In the genomic region with DNA sequence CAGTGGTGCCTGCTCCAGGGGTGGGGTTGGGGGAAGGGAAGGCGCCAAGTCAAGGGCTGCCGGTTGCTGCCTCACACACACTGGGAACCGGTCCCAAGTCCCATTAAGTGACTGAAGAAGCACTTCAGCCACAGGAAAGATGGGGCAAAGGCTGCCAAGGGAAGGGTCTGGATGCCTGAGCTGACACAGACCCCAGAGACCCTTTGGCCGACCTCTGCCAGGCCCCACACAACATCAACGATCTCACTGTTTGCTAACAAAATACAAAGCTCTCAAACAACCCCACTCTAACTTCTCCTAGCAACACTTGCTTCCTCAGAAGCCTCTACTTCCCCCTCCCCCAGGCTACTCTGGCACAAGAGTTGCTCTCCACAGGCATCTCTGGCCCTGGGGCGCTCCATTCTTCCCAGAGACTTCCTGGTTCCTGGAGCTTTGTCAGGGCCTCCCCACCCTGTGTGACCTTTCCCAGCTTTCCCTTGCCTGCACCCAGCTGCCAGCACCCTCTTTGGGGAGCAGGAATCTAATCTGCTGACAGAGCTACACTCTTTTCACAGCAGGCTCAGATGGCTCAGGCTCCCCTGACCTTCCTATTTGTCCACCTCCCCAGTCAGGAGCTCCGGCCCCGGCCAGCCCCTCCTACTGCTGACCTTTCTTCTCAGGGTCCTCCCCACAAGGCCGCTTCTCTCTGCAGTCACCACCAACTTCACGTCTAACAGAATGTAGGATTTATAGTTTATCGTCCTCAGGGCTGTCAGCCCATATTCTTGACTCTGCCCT, we compare ENCODE assay signal across 8 mouse cellular contexts. TPM values are rescaled to one million over a fixed set of nuclear protein-coding genes. Genes with fewer than 3 reads are reported as not detected.
DNase-seq lines count a peak whose midpoint lies in the region; ATAC-seq and TF ChIP-seq lines count a peak whose summit lies in the region.

No protein-coding gene starts in this region.

- peak overlapping the region; percentile 71 for H3K27ac ChIP-seq in embryonic facial prominence, embryonic 15.5 days (replicated peaks)
- peak overlapping the region; percentile 97 for H3K27ac ChIP-seq in heart, embryonic 16.5 days (ENCODE audit: low read length)
- peak overlapping the region; percentile 54 for H3K27ac ChIP-seq in neural tube, embryonic 15.5 days (replicated peaks)

- H3K4me1 ChIP-seq in embryonic facial prominence, embryonic 15.5 days: peaks cover 30% of the 10 kb centered on the region
- H3K4me1 ChIP-seq in heart, embryonic 16.5 days (ENCODE audit: control insufficient read depth, insufficient read depth, low read length): peaks cover 30% of the 10 kb centered on the region
- H3K4me1 ChIP-seq in lung, adult 2 months (ENCODE audit: control insufficient read depth, insufficient read depth, low read length): peaks cover 17% of the 10 kb centered on the region
- H3K4me1 ChIP-seq in neural tube, embryonic 15.5 days: peaks cover 41% of the 10 kb centered on the region

- H3K27me3 ChIP-seq in embryonic facial prominence, embryonic 15.5 days: no peaks in the 10 kb centered on the region
- H3K27me3 ChIP-seq in heart, embryonic 16.5 days (ENCODE audit: control insufficient read depth, insufficient read depth, low read length): no peaks in the 10 kb centered on the region
- no peaks in the 10 kb centered on the region for H3K27me3 ChIP-seq in neural tube, embryonic 15.5 days (replicated peaks)

- peak; percentile 34; the same call in 1 of the 2 replicates for TF ChIP-seq POLR2A in lung, adult 2 months (IDR thresholded peaks at IDR 0.05; ENCODE audit: borderline replicate concordance, extremely low read depth, low read depth, low read length)

- 31% methylated on average over 11 of the region's 11 CpGs for WGBS in embryonic facial prominence, embryonic 15.5 days
- 17% methylated on average over 11 of the region's 11 CpGs for WGBS in heart, embryonic 16.5 days
- 14% methylated on average over 11 of the region's 11 CpGs for WGBS in lung, adult 2 months
- 19% methylated on average over 11 of the region's 11 CpGs for WGBS in neural tube, embryonic 15.5 days

- H3K36me3 ChIP-seq in embryonic facial prominence, embryonic 15.5 days: peaks cover 17% of the 10 kb centered on the region
- H3K36me3 ChIP-seq in heart, embryonic 16.5 days (ENCODE audit: control insufficient read depth, insufficient read depth): peaks cover 13% of the 10 kb centered on the region
- H3K36me3 ChIP-seq in neural tube, embryonic 15.5 days: peaks cover 14% of the 10 kb centered on the region

- DNase-seq in 3T3-L1 (ENCODE audit: low read depth, low spot score) (peak; percentile 87), R1 (ENCODE audit: low read depth, low spot score) (peak; percentile 54)
- peak; percentile 76 for DNase-seq in kidney, postnatal 10 days
- DNase-seq in lung, adult 2 months: peak; percentile 66

- no peak for ATAC-seq in embryonic facial prominence, embryonic 15.5 days (ENCODE audit: insufficient number of reproducible peaks, low FRiP score, low TSS enrichment, low read depth)
- no peak for ATAC-seq in heart, embryonic 16.5 days (replicated peaks; ENCODE audit: extremely low read depth, insufficient read depth, low FRiP score)
- no peak for ATAC-seq in neural tube, embryonic 15.5 days (ENCODE audit: low FRiP score)
- no peak for ATAC-seq in activated CD4-positive, CD25-positive, alpha-beta regulatory T cell, adult 4 months

- H3K4me3 ChIP-seq in embryonic facial prominence, embryonic 15.5 days (replicated peaks): no peak overlapping the region
- peak overlapping the region; percentile 87 for H3K4me3 ChIP-seq in heart, embryonic 16.5 days (ENCODE audit: low read length)
- no peak overlapping the region for H3K4me3 ChIP-seq in lung, adult 2 months (replicated peaks; ENCODE audit: extremely low read depth, low read depth, low read length)
- H3K4me3 ChIP-seq in neural tube, embryonic 15.5 days (replicated peaks): no peak overlapping the region; the same call in 1 of the 2 replicates

- no peaks in the 10 kb centered on the region for H3K9me3 ChIP-seq in embryonic facial prominence, embryonic 15.5 days (replicated peaks)
- no peaks in the 10 kb centered on the region; the same call in 1 of the 2 replicates for H3K9me3 ChIP-seq in heart, embryonic 16.5 days (replicated peaks; ENCODE audit: control insufficient read depth, low read length)
- no peaks in the 10 kb centered on the region for H3K9me3 ChIP-seq in neural tube, embryonic 15.5 days (replicated peaks)

- H3K4me2 ChIP-seq in embryonic facial prominence, embryonic 15.5 days (replicated peaks): peak overlapping the region; percentile 79
- peak overlapping the region; percentile 72 for H3K4me2 ChIP-seq in heart, embryonic 16.5 days (ENCODE audit: low read depth, low read length)
- H3K4me2 ChIP-seq in neural tube, embryonic 15.5 days: peak overlapping the region; percentile 67

- no peak overlapping the region for H3K9ac ChIP-seq in embryonic facial prominence, embryonic 15.5 days
- peak overlapping the region; percentile 72 for H3K9ac ChIP-seq in heart, embryonic 16.5 days (ENCODE audit: low read length)
- H3K9ac ChIP-seq in neural tube, embryonic 15.5 days (replicated peaks): no peak overlapping the region

- no peak for TF ChIP-seq CTCF in lung, adult 2 months (IDR thresholded peaks at IDR 0.05; ENCODE audit: insufficient read depth, low read length)

RNA-seq across cellular contexts. Expression of a gene that starts 1.7 kb away (rescaled TPM):
- 178 and 181 TPM in 2 replicates for polyA plus RNA-seq in embryonic facial prominence, embryonic 15.5 days (2015; fragmentation: Nextera tagmentation; extraction: Ambion mirVana)
- 217 and 241 TPM in 2 replicates for polyA plus RNA-seq in heart, embryonic 16.5 days (2015; fragmentation: Nextera tagmentation; extraction: Ambion mirVana)
- 168 and 205 TPM in 2 replicates for polyA plus RNA-seq in lung, adult 2 months (2012; rRNA removed)
- 178 and 182 TPM in 2 replicates for polyA plus RNA-seq in neural tube, embryonic 15.5 days (2015; fragmentation: Nextera tagmentation; extraction: Ambion mirVana)
- 100 to 1,000 TPM; 152 to 189 TPM for polyA plus RNA-seq in activated CD4-positive, CD25-positive, alpha-beta regulatory T cell, adult 4 months (2017; shearing (Covaris generic))

RNA-seq across cellular contexts. Expression of a gene that starts 6.4 kb away (rescaled TPM):
- 0.76 and 1.0 TPM in 2 replicates for polyA plus RNA-seq in embryonic facial prominence, embryonic 15.5 days (2015; fragmentation: Nextera tagmentation; extraction: Ambion mirVana)
- polyA plus RNA-seq in heart, embryonic 16.5 days (2015; fragmentation: Nextera tagmentation; extraction: Ambion mirVana): 2.4 and 2.7 TPM in 2 replicates
- 55.2 and 114 TPM in 2 replicates for polyA plus RNA-seq in lung, adult 2 months (2012; rRNA removed)
- 4.5 and 5.2 TPM in 2 replicates for polyA plus RNA-seq in neural tube, embryonic 15.5 days (2015; fragmentation: Nextera tagmentation; extraction: Ambion mirVana)
- polyA plus RNA-seq in activated CD4-positive, CD25-positive, alpha-beta regulatory T cell, adult 4 months (2017; shearing (Covaris generic)): under 1 TPM; 0.16 to 0.60 TPM

RNA-seq across cellular contexts. Expression of a gene that starts 18.4 kb away (rescaled TPM):
- polyA plus RNA-seq in embryonic facial prominence, embryonic 15.5 days (2015; fragmentation: Nextera tagmentation; extraction: Ambion mirVana): not detected in 2 replicates
- not detected in 2 replicates for polyA plus RNA-seq in heart, embryonic 16.5 days (2015; fragmentation: Nextera tagmentation; extraction: Ambion mirVana)
- polyA plus RNA-seq in lung, adult 2 months (2012; rRNA removed): 1.0 TPM in 1 of 2 replicates, not detected in the other
- not detected in 2 replicates for polyA plus RNA-seq in neural tube, embryonic 15.5 days (2015; fragmentation: Nextera tagmentation; extraction: Ambion mirVana)
- polyA plus RNA-seq in activated CD4-positive, CD25-positive, alpha-beta regulatory T cell, adult 4 months (2017; shearing (Covaris generic)): not detected

RNA-seq across cellular contexts. Expression of a gene that starts 21.8 kb away (rescaled TPM):
- 37.4 and 40.1 TPM in 2 replicates for polyA plus RNA-seq in embryonic facial prominence, embryonic 15.5 days (2015; fragmentation: Nextera tagmentation; extraction: Ambion mirVana)
- polyA plus RNA-seq in heart, embryonic 16.5 days (2015; fragmentation: Nextera tagmentation; extraction: Ambion mirVana): 21.7 and 21.9 TPM in 2 replicates
- polyA plus RNA-seq in lung, adult 2 months (2012; rRNA removed): 30.1 and 38.0 TPM in 2 replicates
- 80.2 and 91.5 TPM in 2 replicates for polyA plus RNA-seq in neural tube, embryonic 15.5 days (2015; fragmentation: Nextera tagmentation; extraction: Ambion mirVana)
- polyA plus RNA-seq in activated CD4-positive, CD25-positive, alpha-beta regulatory T cell, adult 4 months (2017; shearing (Covaris generic)): 10 to 100 TPM in 1 of 2 experiments, 1 to 10 TPM in 1; 8.6 to 10.8 TPM

RNA-seq across cellular contexts. Expression of a gene that starts 49.0 kb away (rescaled TPM):
- polyA plus RNA-seq in embryonic facial prominence, embryonic 15.5 days (2015; fragmentation: Nextera tagmentation; extraction: Ambion mirVana): 73.7 and 78.3 TPM in 2 replicates
- 50.7 and 51.6 TPM in 2 replicates for polyA plus RNA-seq in heart, embryonic 16.5 days (2015; fragmentation: Nextera tagmentation; extraction: Ambion mirVana)
- 37.2 and 53.4 TPM in 2 replicates for polyA plus RNA-seq in lung, adult 2 months (2012; rRNA removed)
- polyA plus RNA-seq in neural tube, embryonic 15.5 days (2015; fragmentation: Nextera tagmentation; extraction: Ambion mirVana): 82.2 and 92.1 TPM in 2 replicates
- polyA plus RNA-seq in activated CD4-positive, CD25-positive, alpha-beta regulatory T cell, adult 4 months (2017; shearing (Covaris generic)): 10 to 100 TPM; 63.5 to 71.6 TPM
